Mouse (Mus musculus) heart, postnatal 10 days (tissue): ENCODE measurements around the gene Tmem74b. TPM values are rescaled to one million over a fixed set of nuclear protein-coding genes. Genes with fewer than 3 reads are reported as not detected.

Experiments
- DNase-seq, 2 experiments: peaks; one replicate each; pipeline ENCODE4 v3.0.0; 2021
- intact Hi-C: fragments of 180-260 bp; cut with DNase I; formaldehyde crosslinking; loops from one replicate; pipeline ENCODE4 v1.15.1; 2025
- total RNA-seq, 2 experiments: library from RNA; stranded (reverse); gene quantifications; 2 replicates each; pipeline ENCODE4 v1.2.3; 2021

The Tmem74b gene
- total RNA-seq = 1 to 10 TPM; 3.1 to 4.5 TPM

DNA sequence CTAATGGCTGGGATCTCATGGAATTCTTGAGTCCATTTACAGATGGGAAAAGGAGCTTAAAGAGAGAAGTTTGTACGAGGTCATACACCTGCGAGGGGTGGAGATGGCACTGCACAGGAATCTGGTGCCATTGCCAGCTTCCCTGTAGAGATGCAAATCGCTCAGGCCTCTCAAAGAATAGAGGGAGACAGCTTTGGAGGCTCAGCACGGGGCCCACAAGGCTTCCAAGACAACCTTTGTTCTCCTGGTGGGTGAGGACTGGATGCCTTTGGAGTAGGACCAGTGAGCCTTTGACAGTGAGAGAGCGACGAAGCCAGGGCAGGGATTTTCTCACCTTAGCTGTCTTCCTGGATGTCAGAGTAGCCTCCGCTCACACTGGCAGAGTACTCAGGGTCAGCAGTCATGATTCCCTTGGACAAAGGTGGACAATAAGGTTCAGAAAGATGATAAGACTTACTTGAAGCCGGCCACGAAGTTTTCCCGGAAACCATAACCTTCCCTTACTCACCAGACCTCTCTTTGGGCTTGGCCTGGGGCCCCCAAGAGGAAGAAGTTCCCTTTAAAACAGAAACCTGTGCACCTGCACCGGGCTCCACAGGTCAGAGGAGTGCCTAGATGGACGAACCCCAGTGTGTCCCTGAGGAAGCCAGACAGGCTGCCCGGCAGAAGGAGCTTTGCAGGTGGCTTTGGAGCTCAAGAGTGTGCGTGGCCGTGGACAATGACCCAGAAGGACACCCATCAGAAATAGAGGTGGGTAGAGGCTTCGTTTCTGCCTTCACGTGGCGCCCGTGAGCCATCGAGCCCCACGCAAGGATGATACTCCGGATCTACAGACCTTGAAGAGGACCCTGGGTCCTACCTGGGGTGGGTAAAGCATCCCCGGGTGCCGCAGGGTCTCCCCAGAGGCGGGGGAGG lies at the start of gene Tmem74b:
TSS of gene Tmem74b (plus strand) at position 778 of the 915 bp plus-strand sequence.
- DNase-seq = no peak
- intact Hi-C loops = no loop called here

DNA sequence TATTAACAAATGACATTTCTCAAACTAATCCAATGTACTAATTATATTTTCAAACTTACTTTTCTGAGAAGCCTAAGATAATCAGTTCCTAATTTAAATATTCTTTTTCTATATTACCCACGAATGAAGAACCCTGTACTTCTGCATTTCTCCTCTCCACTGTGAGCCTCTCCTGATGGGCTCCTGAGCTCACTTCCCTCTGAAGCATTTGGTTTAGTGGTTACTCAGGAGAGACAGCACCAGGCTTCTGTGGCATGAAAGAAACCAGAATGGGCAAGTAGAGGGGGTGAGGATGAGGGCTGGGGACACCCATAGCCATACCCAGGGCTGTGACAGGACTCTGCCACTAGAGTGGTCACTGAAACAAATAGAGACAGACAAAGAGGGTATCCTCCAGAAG lies 49.8 kb upstream of the Tmem74b start:
- no peak for DNase-seq
- intact Hi-C loops = no loop called here

DNA sequence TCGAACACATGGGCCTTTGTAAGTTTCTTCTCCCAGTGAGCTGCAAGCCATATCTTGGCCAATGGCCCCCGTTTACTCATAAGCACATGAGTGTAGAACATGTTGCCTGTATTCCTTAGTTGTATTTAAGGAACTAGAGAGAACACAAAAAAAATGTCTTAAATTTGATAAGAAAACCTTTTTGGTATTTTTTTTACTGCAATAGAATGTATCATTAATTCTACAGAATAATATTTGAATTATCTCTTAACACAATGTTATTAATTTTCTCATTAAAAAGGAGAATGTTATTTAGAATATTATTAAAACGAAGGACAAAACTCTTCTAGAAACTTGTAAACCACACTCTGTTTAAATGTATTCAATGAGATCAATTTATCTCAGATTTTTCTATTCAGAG lies 33.4 kb upstream of the Tmem74b start, which contains the start of gene Rad21l:
TSS of gene Rad21l (minus strand) at position 101 of the 400 bp plus-strand sequence.
- intact Hi-C loops = no loop called here
- no peak for DNase-seq

DNA sequence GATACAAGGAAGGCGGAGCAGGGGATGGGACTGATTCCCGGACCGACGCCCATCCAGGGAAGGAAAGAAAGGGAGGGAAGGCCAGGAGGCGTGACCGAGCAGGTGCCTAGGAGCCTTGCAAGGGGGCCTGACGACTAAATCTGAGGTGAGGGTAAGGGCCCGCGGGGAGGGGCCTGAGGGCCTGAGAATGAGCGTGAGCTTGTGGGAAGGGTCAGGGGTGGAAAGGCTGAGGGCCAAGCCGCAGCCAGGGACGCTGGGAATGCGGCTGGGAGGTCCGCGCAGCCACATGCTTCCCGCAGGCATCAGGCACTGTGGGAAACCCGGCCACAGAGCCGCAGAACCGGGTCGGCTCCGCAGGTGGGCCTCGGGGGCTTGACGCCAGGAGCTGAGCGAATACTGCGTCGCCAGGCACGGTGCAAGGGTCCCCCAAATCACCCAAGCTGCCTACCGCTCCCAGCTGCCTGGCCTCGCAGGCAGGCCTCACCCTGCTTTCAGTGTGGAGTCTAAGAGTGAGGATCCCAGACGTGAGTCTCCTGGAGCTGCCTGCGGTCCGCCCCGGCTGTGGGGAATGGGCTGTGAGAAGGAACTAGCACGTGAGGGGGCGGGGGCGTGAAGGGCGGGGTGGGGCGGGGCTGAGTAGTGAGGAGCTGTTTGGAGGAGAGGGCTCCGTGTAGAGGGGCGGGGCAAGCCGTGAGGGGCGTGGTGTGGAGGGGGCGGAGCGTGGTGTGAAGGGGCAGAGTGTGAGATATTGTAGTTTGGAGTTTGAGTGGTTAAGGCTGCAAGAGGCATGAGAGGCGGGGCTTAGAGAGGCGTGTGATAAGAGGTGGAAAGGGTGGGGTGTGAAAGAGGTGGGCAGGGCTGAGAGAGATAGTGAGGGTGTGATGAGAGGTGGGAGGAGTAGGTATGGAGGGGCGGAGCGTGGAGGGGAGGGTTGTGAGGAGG lies 31.5 kb upstream of the Tmem74b start:
- intact Hi-C loops = no loop called here
- DNase-seq = no peak

DNA sequence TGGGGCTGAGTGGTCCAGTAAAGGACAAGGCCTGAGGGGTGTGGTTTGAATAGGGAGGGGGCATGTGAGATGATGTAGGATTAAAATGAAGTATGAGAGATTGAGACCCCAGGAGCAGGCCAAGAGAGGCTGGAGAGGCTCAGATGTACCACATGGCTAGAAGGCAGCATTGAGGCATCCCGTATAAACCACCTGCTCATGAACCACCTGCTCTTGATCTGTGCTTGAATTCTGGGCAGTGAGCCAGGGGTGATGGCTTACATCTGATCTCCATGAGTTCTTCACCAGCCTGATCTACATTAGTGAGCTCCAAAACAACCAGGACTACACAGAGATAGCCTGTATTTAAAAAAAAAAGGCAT lies 30.9 kb upstream of the Tmem74b start:
- no peak for DNase-seq

DNA sequence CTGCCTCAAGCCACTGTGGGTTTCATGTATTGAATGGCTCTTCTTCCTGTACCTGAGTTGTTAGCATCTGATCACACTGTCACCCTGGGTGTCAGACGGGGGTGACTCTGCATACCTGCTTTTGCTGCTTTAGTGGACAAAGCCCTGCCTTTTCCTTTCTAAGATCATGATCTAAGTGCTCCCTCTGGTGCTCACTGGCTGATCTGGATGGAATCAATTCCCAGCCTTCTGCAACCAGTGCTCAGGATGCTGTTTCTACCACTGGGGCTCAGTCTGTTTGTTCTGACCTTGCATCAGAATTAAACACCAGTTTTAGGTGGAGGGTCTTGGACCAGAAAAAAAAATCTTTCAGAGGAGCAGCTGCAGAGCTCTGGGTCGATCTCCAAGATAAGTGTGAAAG lies 25.6 kb upstream of the Tmem74b start:
- no peak for DNase-seq
- intact Hi-C loops = loop anchor here (5.0 kb wide), 1 partner anchor 99 kb away; no protein-coding TSS in a partner anchor

More for the DNA sequence above, 30.9 kb upstream of the Tmem74b start:
- intact Hi-C loops = no loop called here

DNA sequence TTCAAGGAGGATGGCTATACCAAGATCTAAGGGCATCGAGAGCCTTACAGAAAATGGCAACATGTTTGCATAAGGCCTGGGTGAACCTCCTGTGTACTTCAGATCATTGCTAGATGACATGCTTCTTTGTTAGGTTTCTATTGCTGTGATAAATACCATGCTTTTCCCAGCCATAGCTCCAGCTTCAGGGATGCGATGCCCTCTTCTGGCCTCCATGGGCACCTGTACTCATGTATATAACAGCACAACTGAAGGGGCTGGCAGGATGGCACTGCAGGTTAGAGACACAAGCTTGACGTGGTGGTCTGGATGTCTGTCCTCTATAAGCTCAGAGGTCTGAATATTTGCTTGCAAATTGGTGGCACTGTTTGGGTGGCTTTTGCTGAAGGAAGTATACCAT lies 19.5 kb upstream of the Tmem74b start:
- intact Hi-C loops = loop anchor here (5.0 kb wide), 2 partner anchors 170 to 190 kb away; partner anchors contain the start of gene Nsfl1c

DNA sequence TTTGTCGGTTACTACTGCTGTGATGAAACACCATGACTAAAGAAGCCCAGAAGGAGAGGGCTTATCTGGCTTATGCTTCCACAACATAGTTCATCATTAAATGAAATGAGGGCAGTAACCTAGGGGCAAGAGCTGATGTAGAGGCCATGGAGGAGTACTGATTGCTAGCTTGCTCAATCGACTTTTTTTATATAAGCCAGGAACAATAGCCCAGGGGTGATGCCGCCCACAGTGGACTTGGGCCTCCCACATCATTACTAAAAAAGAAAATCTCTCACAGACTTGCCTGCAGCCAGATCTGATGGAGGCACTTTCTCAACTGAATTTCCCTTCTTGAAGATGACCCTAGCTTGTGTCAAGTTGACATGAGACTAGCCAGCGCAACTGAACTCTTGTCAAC lies 18.8 kb upstream of the Tmem74b start:
- intact Hi-C loops = loop anchor here (5.0 kb wide), 2 partner anchors 171 to 191 kb away; partner anchors contain the start of gene Nsfl1c
- DNase-seq = no peak

More for the DNA sequence above, 19.5 kb upstream of the Tmem74b start:
- DNase-seq = peak; percentile 16 to 18

DNA sequence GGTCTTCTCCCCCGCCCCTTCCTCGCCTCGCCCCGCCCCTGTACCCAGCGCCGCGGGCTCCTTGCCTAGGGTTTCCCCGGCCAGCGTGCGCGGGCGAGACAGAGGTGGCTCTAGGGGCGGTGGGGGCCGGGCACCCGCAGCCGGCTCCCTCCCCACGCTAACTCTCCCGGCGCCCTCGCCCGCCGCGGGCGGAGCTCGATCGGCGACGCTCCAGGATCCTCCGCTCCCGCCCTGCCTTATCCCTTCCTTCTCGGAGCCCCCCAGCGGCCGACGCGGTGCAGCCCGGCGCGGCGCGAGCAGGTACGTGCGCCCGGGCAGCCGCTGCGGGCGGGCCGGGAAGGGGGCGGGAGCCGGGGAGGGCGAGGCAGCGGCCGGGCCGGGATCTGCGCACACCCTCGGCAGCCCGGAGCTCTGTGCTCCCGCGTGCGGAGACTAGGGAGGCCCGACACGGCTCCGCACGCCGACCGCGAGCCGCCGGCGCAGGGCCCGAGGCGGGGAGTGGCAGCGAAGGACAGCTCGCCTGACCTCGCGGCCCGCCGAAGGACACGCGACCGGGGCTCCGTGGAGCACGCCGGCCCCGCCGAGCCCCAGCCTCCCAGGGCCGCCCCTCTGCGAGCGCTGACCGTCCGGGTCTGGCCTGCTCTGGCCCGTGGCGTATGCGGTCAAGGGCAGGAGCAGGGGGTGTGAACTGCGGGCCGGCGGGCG lies 490 bp downstream of the Tmem74b start:
- peak; percentile 47 to 49 for DNase-seq
- intact Hi-C loops = no loop called here

DNA sequence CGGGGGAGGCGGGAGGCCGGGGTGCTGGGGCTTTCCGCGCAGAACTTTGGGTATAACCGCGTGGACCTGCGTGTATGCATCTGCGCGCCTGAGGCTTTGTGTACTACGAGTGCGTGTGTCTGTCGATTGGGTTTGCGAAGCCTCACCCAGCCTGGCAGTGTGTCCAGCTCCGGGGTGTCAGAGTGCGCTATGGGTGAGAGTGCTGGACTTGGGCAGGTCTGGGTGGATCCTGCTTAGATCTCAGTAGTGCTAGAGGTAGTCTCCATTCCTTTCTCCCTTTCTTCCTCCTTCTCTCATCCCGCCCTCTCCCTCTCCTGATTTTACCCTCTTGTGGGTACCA lies 1.0 kb downstream of the Tmem74b start:
- DNase-seq = peak in 1 of 2 experiments; percentile 24
- intact Hi-C loops = no loop called here

DNA sequence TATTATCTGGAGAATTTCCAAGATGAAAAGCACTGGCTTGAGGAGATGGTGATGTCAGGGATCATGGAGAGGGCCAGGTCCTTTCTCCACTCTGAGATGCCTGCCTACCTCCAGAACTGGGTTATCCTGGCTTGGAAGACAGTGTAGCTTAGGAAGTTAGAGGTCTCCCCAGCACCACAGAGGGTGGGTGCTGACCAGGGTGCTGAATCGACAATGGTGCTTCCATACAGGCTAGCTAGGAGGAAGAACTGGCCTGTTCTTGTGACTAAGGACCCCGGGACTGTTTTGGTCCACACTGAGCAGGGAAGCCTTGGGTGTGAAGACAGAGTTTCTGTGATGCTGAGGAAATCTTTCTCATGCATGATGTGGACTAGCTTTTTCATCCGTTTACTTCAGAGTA lies 10.8 kb downstream of the Tmem74b start:
- intact Hi-C loops = no loop called here

DNA sequence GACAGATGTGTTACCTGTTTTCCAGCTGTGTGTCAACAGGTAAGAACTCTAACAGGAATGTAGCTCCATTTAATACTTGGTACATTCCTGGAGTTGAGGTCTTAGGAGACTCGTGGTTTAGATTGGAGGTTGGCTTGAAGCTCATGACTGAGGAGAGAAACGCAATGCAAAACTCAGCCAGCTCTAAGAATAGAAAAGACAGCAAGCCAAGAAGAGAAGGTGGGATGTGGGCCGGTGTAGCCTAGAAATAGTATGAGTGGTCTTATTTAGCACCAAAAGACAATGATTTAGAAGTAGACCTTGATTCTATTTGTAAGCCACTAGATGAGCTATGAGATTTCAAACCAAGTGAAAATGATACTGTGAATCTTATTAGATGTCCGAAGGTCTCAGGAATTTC lies 13.7 kb downstream of the Tmem74b start:
- intact Hi-C loops = no loop called here
- no peak for DNase-seq

More for the DNA sequence above, 10.8 kb downstream of the Tmem74b start:
- peak; percentile 16 to 51 for DNase-seq

DNA sequence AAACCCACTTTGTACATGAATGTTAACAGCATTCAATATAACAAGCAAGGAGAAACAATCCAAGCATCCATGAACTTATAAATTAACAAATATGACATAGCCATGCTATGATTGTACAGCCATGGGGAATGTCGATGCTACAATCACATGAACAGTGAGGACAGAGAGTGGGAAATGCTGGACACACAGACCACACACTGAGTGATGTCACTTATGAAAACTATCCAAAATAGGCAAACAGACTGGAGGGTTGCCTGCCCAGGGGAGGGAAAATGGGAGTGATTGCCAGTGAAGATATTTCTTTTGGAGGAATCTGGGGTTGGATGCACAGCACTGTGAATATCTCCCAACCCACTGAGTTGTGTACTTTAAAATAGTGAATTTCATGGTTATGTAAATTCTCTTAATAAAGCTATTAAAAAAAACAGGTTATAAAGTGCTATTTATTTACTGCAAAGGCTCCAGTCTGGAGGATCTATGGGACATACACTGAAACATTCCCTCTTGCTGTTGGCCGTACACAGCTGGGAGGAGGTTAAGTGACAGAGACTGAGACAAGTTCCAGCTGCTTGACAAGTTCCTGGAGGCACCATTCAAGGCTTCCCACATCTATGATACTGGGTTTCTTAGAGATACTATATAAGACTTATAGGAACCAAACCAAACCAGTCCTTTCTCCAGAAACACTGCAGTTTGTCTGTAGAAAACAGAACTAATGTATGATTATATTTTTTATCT lies 14.7 kb downstream of the Tmem74b start:
- intact Hi-C loops = no loop called here
- peak; percentile 14 to 19 for DNase-seq

DNA sequence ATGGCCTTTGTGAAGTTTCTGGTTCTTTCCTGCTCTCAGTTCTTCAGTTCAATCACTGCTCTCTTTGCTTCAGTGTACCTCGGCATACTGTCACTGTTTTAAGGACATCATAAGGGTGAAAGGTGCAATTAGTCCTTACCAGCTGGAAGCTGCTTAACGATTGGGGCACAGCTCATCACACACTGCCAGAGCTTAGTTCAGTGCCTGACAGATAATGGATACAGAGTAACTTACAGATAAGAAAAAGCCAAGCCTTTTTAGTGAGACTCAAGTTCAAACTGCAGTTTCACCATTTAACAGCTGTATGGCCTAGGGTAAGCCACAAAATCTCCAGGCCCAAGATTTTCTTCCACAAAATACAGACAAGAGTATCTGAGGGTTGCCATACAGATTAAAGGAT lies 22.3 kb downstream of the Tmem74b start:
- no peak for DNase-seq
- intact Hi-C loops = no loop called here

DNA sequence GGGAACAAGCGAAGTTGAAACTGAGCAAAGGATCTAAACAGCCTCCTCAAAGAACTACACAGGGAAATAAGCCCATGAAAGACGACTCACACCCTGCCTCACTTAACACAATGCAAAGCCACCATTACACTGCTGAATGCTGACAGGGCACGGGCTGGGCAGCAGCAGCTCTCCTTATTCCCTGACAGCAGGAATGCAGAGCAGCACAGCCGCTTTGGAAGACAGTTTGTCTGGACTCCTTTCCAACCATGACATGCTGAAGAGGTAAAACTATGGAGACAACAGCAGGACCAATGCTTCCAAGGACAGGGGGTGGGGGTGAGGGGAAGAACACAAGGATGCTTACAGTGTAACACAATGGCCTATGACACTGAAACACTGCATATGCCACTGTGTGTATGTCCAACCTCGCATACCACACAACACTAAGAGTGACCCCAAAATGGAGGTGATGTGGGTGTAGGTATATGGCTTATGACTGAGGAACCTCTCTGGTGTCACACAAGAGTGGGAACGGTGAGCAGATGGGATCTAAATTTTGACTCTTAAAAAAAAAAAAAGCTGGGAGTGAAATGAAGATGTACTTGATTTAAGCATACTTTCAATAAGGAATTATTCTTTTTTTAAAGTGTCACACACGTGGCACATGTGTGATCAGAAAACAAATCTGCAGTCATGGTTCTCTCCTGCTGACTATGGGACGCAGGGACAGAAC lies 31.5 kb downstream of the Tmem74b start:
- no peak for DNase-seq
- intact Hi-C loops = no loop called here

DNA sequence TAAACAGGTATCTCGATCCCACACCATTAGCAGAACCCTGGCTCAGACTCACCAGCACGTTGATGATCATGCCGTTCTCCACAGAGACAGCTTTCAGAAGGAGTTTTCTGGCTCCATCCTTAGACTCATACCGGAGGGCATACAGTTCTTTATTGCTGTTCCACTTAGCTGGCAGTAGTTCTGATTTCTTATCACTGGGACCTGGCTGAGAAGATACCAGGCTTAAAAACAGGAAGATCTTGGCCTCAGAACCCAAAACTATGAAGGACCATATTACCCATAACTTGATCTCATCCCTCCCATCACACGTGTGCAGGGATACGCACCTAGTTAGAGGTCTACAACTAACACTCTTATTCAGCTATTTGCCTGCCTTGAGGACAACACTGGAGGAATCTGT lies 33.6 kb downstream of the Tmem74b start:
- no peak for DNase-seq
- intact Hi-C loops = no loop called here

DNA sequence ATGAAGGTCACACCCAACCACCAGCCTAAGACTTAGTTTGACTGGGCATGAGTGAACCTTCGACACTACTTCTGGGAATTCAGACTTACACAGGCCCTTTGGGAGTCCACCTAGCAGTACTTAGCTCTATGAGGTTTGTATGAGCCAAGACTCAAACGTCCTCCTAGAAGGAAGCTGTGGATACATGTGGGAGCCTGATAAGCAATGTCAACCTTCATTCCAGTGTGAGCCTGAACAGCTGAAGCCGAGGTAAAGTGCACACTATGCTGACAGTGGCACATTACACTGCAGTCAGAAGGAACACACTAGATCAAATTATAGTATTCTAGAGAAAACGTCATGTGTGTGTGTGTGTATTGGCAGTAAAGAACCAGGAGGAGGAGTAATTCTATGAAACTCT lies 36.7 kb downstream of the Tmem74b start:
- DNase-seq = no peak
- intact Hi-C loops = no loop called here

DNA sequence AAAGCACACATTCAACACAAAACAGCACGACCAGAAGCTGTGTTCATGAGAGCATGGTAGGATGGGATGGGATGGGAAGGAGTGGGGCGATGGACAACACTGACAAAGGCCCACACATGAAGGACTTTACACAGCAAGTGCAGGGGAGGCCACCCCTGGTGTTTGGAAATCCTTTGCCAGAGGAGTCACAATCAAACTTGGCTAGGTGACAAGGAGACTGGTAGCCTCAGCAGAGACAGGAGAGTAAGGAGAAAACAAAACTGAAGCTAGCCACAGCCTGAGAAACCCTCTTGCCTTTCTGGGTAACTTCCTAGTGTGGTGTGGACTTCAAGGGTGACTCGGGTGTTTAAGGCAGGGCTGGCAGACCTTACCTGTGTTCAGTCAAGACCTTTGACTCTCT lies 37.3 kb downstream of the Tmem74b start:
- intact Hi-C loops = no loop called here

DNA sequence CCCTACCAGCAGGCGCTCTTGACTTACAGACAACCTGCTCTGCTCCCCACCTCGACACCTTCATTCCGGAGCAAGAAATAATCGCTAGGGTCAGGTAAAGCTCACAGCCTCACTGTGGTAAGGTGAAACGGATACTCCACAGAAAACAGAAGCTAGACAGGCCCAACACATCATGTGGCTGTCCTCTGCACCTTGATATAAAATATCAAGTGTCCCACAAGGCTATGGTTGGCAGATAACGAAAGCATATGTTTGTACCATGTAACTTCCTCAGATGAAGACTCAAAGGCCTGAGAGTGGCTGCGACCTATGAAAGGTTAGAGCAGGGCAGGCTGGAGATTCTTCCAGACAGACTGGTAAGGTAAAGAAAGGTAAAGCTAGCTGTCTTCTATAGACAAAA lies 37.7 kb downstream of the Tmem74b start:
- intact Hi-C loops = no loop called here
- DNase-seq = no peak

More for the DNA sequence above, 37.3 kb downstream of the Tmem74b start:
- DNase-seq = no peak
